Mouse (Mus musculus): ENCODE results near the gene Mdn1. TPM values are rescaled to one million over a fixed set of nuclear protein-coding genes. Genes with fewer than 3 reads are reported as not detected.

Gene Mdn1
- polyA plus RNA-seq (2012; rRNA removed; ENCODE audit: low replicate concordance), result 1.3 and 1.9 TPM in 2 replicates

GRCm38 (mm10) chr4:32656918-32657662 is at the start of gene Mdn1:
Gene Mdn1, plus strand, starts transcription at chr4:32657119.

GRCm38 (mm10) chr4:32615034-32615881 is 41.7 kb upstream of the Mdn1 start, which contains the start of gene Casp8ap2:
Gene Casp8ap2, plus strand, starts transcription at chr4:32615451.

DNA sequence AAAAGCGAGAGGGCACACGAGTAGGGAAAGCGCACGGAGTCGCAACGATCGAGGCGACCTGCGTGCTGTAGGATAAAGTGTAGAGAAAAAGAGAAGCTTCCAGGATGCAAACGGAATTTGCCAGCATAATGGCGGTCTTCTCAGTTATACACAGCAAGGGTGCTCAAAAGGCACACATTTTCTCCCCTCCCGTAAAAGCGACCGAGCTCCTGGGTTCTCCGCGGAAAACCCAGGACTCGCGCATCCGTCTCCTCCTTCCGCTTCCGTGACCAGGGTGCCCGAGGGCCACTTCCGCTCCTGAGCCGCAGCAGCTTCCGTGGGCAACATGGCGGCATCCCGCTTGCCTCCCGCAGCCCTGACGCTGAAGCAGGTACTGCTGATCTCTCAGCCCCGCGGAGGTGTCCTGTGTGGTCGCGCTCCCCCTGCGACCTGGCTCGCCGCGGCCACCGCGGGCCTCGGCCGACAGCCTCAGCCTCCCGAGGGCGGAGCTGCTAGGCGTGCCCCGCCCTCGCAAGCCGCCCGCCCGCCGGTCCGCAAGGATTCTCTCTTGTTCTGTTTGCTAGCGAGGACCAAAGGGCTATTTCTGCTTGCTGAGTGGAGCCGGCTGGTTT is 143.2 kb downstream of the Mdn1 start, which contains the start of gene Lyrm2:
Gene Lyrm2 (plus strand): TSS at position 288 of the 611 bp plus-strand sequence.

Other genes with a start within 250 kb of the Mdn1 start
- not detected in 2 replicates for gene Gja10, start 54.4 kb upstream of the Mdn1 start, polyA plus RNA-seq (2012; rRNA removed; ENCODE audit: low replicate concordance)
- 0.06 and 0.41 TPM in 2 replicates for gene Casp8ap2, start 41.7 kb upstream of the Mdn1 start, polyA plus RNA-seq (2012; rRNA removed; ENCODE audit: low replicate concordance)
- gene Lyrm2, start 143.1 kb downstream of the Mdn1 start, polyA plus RNA-seq (2012; rRNA removed; ENCODE audit: low replicate concordance), result 1.6 and 3.1 TPM in 2 replicates

All from duodenum, adult 2 months (tissue).